ENCODE assay signal across 24 mouse cellular contexts in genomic region chr1:51897160-51897572, GRCm38 (mm10). TPM values are rescaled to one million over a fixed set of nuclear protein-coding genes. Genes with fewer than 3 reads are reported as not detected.
DNase-seq lines count a peak whose midpoint lies in the region; ATAC-seq and TF ChIP-seq lines count a peak whose summit lies in the region.
"Had no signal": no experiment of that assay in that cellular context is flagged by ENCODE, and none has a peak within 500 bp of the region (broad histone marks: within the 10 kb centered on the region; RNA-seq: fewer than 3 reads in every experiment).

No protein-coding gene starts in this region.

- H3K4me3 ChIP-seq in forebrain, embryonic 13.5 days: no peak overlapping the region
- no peak overlapping the region for H3K4me3 ChIP-seq in forebrain, embryonic 10.5 days
- H3K4me3 ChIP-seq in lung, embryonic 16.5 days (ENCODE audit: low read length): no peak overlapping the region
- H3K4me3 ChIP-seq in neural tube, embryonic 12.5 days: no peak overlapping the region
- H3K4me3 ChIP-seq in neural tube, embryonic 15.5 days (replicated peaks): no peak overlapping the region
- H3K4me3 ChIP-seq in liver, embryonic 11.5 days (ENCODE audit: low read depth, low read length): no peak overlapping the region
- H3K4me3 ChIP-seq in liver, postnatal 0 days (ENCODE audit: low read depth, low read length): no peak overlapping the region
- H3K4me3 ChIP-seq: heart, embryonic 15.5 days; kidney, embryonic 15.5 days; limb, embryonic 12.5 days; liver, embryonic 12.5 days; myocyte had no signal

- no peaks in the 10 kb centered on the region for H3K27me3 ChIP-seq in forebrain, embryonic 13.5 days
- H3K27me3 ChIP-seq in forebrain, embryonic 10.5 days (ENCODE audit: poor library complexity, severe bottlenecking): no peaks in the 10 kb centered on the region
- H3K27me3 ChIP-seq in lung, embryonic 16.5 days (ENCODE audit: control insufficient read depth, insufficient read depth, low read depth, low read length): no peaks in the 10 kb centered on the region
- H3K27me3 ChIP-seq in neural tube, embryonic 12.5 days (replicated peaks): no peaks in the 10 kb centered on the region
- no peaks in the 10 kb centered on the region for H3K27me3 ChIP-seq in neural tube, embryonic 15.5 days (replicated peaks)
- H3K27me3 ChIP-seq in liver, embryonic 11.5 days (replicated peaks; ENCODE audit: control insufficient read depth, insufficient read depth, low read length): no peaks in the 10 kb centered on the region
- H3K27me3 ChIP-seq in liver, postnatal 0 days (ENCODE audit: insufficient read depth, low read length): no peaks in the 10 kb centered on the region
- H3K27me3 ChIP-seq: heart, embryonic 15.5 days; kidney, embryonic 15.5 days; limb, embryonic 12.5 days; liver, embryonic 12.5 days had no signal

- H3K9ac ChIP-seq in forebrain, embryonic 13.5 days: no peak overlapping the region
- H3K9ac ChIP-seq in lung, embryonic 16.5 days (ENCODE audit: low read length): no peak overlapping the region
- H3K9ac ChIP-seq in neural tube, embryonic 12.5 days: no peak overlapping the region
- no peak overlapping the region for H3K9ac ChIP-seq in neural tube, embryonic 15.5 days (replicated peaks)
- H3K9ac ChIP-seq in liver, embryonic 11.5 days (ENCODE audit: low read depth, low read length): no peak overlapping the region
- no peak overlapping the region for H3K9ac ChIP-seq in liver, postnatal 0 days (replicated peaks)
- H3K9ac ChIP-seq: heart, embryonic 15.5 days; kidney, embryonic 15.5 days; limb, embryonic 12.5 days; liver, embryonic 12.5 days had no signal

- no peak for DNase-seq in forebrain, embryonic 10.5 days (ENCODE audit: extremely low spot score, low spot score)
- no peak for DNase-seq in lung, postnatal 36 days
- no peak for DNase-seq in liver, embryonic 11.5 days (ENCODE audit: low spot score)
- DNase-seq in liver, postnatal 0 days: no peak
- DNase-seq: adrenal gland, postnatal 14 days; cerebellum, adult 9-11 months; heart, postnatal 36 days; kidney, postnatal 36 days; lung, adult 2 months; right cerebral cortex, adult 18-20 months; right cerebral cortex, postnatal 4 days; thymus, postnatal 25 days had no signal

- peaks cover 41% of the 10 kb centered on the region for H3K4me1 ChIP-seq in forebrain, embryonic 13.5 days
- H3K4me1 ChIP-seq in forebrain, embryonic 10.5 days: peaks cover 31% of the 10 kb centered on the region
- peaks cover 36% of the 10 kb centered on the region for H3K4me1 ChIP-seq in lung, embryonic 16.5 days (replicated peaks; ENCODE audit: control insufficient read depth, insufficient read depth, low read length)
- peaks cover 16% of the 10 kb centered on the region; the same call in 1 of the 2 replicates for H3K4me1 ChIP-seq in neural tube, embryonic 12.5 days
- peaks cover 25% of the 10 kb centered on the region for H3K4me1 ChIP-seq in neural tube, embryonic 15.5 days
- peaks cover 7% of the 10 kb centered on the region for H3K4me1 ChIP-seq in liver, embryonic 11.5 days (replicated peaks; ENCODE audit: control insufficient read depth, insufficient read depth, low read length)
- peaks cover 24% of the 10 kb centered on the region for H3K4me1 ChIP-seq in liver, postnatal 0 days (ENCODE audit: insufficient read depth)

- H3K4me2 ChIP-seq in forebrain, embryonic 13.5 days: no peak overlapping the region
- H3K4me2 ChIP-seq in lung, embryonic 16.5 days (ENCODE audit: low read depth, low read length): no peak overlapping the region
- H3K4me2 ChIP-seq in neural tube, embryonic 12.5 days (replicated peaks): no peak overlapping the region
- H3K4me2 ChIP-seq in neural tube, embryonic 15.5 days: no peak overlapping the region
- H3K4me2 ChIP-seq in liver, embryonic 11.5 days: no peak overlapping the region
- no peak overlapping the region for H3K4me2 ChIP-seq in liver, postnatal 0 days (ENCODE audit: low read depth, low read length)
- H3K4me2 ChIP-seq: heart, embryonic 15.5 days; kidney, embryonic 15.5 days; limb, embryonic 12.5 days; liver, embryonic 12.5 days had no signal

- peak; percentile 46 for ATAC-seq in forebrain, embryonic 13.5 days
- ATAC-seq in lung, embryonic 16.5 days (ENCODE audit: low read depth): peak; percentile 77
- ATAC-seq in neural tube, embryonic 12.5 days (ENCODE audit: low FRiP score, low read depth): peak; percentile 43; the same call in 1 of the 2 replicates
- ATAC-seq in neural tube, embryonic 15.5 days (ENCODE audit: low FRiP score): no peak
- no peak for ATAC-seq in liver, embryonic 11.5 days (replicated peaks; ENCODE audit: low FRiP score)
- ATAC-seq in liver, postnatal 0 days: no peak
- ATAC-seq: CD4-positive, CD25-positive, alpha-beta regulatory T cell, adult 4 months; hindbrain, embryonic 16.5 days; intestine, embryonic 16.5 days; liver, embryonic 12.5 days had no signal

- no peaks in the 10 kb centered on the region for H3K9me3 ChIP-seq in forebrain, embryonic 13.5 days (replicated peaks)
- H3K9me3 ChIP-seq in forebrain, embryonic 10.5 days: no peaks in the 10 kb centered on the region
- no peaks in the 10 kb centered on the region for H3K9me3 ChIP-seq in lung, embryonic 16.5 days (ENCODE audit: control insufficient read depth, low read length)
- no peaks in the 10 kb centered on the region for H3K9me3 ChIP-seq in neural tube, embryonic 12.5 days
- H3K9me3 ChIP-seq in neural tube, embryonic 15.5 days (replicated peaks): no peaks in the 10 kb centered on the region
- no peaks in the 10 kb centered on the region for H3K9me3 ChIP-seq in liver, embryonic 11.5 days (ENCODE audit: control insufficient read depth, low read length)
- no peaks in the 10 kb centered on the region for H3K9me3 ChIP-seq in liver, postnatal 0 days (ENCODE audit: low read length)
- H3K9me3 ChIP-seq: heart, embryonic 15.5 days; kidney, embryonic 15.5 days; limb, embryonic 12.5 days; liver, embryonic 12.5 days had no signal

- H3K27ac ChIP-seq in forebrain, embryonic 13.5 days: no peak overlapping the region
- H3K27ac ChIP-seq in forebrain, embryonic 10.5 days: no peak overlapping the region
- H3K27ac ChIP-seq in lung, embryonic 16.5 days (ENCODE audit: low read length): no peak overlapping the region
- H3K27ac ChIP-seq in neural tube, embryonic 12.5 days: no peak overlapping the region
- H3K27ac ChIP-seq in neural tube, embryonic 15.5 days (replicated peaks): no peak overlapping the region
- H3K27ac ChIP-seq in liver, embryonic 11.5 days (ENCODE audit: low read depth, low read length): no peak overlapping the region
- no peak overlapping the region for H3K27ac ChIP-seq in liver, postnatal 0 days (ENCODE audit: low read depth)
- H3K27ac ChIP-seq: heart, embryonic 15.5 days; kidney, embryonic 15.5 days; limb, embryonic 12.5 days; liver, embryonic 12.5 days had no signal

- H3K36me3 ChIP-seq in forebrain, embryonic 13.5 days (ENCODE audit: poor library complexity, severe bottlenecking): no peaks in the 10 kb centered on the region
- H3K36me3 ChIP-seq in forebrain, embryonic 10.5 days (replicated peaks): peaks cover 9% of the 10 kb centered on the region
- no peaks in the 10 kb centered on the region for H3K36me3 ChIP-seq in lung, embryonic 16.5 days (ENCODE audit: control insufficient read depth, insufficient read depth, low read length)
- no peaks in the 10 kb centered on the region for H3K36me3 ChIP-seq in neural tube, embryonic 12.5 days
- H3K36me3 ChIP-seq in neural tube, embryonic 15.5 days: no peaks in the 10 kb centered on the region
- H3K36me3 ChIP-seq in liver, embryonic 11.5 days (ENCODE audit: control insufficient read depth, insufficient read depth, low read length): no peaks in the 10 kb centered on the region
- H3K36me3 ChIP-seq in liver, postnatal 0 days (replicated peaks; ENCODE audit: insufficient read depth, low read length): no peaks in the 10 kb centered on the region
- H3K36me3 ChIP-seq: heart, embryonic 15.5 days; kidney, embryonic 15.5 days; liver, embryonic 12.5 days had no signal

- TF ChIP-seq EP300 in liver, postnatal 0 days (IDR thresholded peaks at IDR 0.05; ENCODE audit: low read depth): no peak

- 15% methylated on average over 2 of the region's 6 CpGs for WGBS in forebrain, embryonic 13.5 days
- WGBS in forebrain, embryonic 10.5 days: 59% methylated on average over 6 of the region's 6 CpGs
- WGBS in lung, embryonic 16.5 days: 48% methylated on average over 3 of the region's 6 CpGs
- WGBS in neural tube, embryonic 12.5 days: 49% methylated on average over 6 of the region's 6 CpGs
- WGBS in neural tube, embryonic 15.5 days: 23% methylated on average over 4 of the region's 6 CpGs
- 72% methylated on average over 6 of the region's 6 CpGs for WGBS in liver, embryonic 11.5 days
- WGBS in liver, postnatal 0 days (ENCODE audit: insufficient replicate concordance): 68% methylated on average over 5 of the region's 6 CpGs

- no peak for TF ChIP-seq CTCF in liver, postnatal 0 days (IDR thresholded peaks at IDR 0.05; ENCODE audit: low read depth)

RNA-seq across cellular contexts. Expression of gene Myo1b, which starts 18.7 kb away (rescaled TPM):
- 105 and 112 TPM in 2 replicates for polyA plus RNA-seq in forebrain, embryonic 13.5 days (2015; fragmentation: Nextera tagmentation; extraction: Ambion mirVana)
- 77.5 and 82.0 TPM in 2 replicates for polyA plus RNA-seq in forebrain, embryonic 10.5 days (2016; fragmentation: Nextera tagmentation; extraction: Ambion mirVana)
- 80.4 and 83.0 TPM in 2 replicates for polyA plus RNA-seq in lung, embryonic 16.5 days (2015; fragmentation: Nextera tagmentation; extraction: Ambion mirVana)
- 119 and 128 TPM in 2 replicates for polyA plus RNA-seq in neural tube, embryonic 12.5 days (2016; fragmentation: Nextera tagmentation; extraction: Ambion mirVana)
- 55.7 and 57.7 TPM in 2 replicates for polyA plus RNA-seq in neural tube, embryonic 15.5 days (2015; fragmentation: Nextera tagmentation; extraction: Ambion mirVana)
- polyA plus RNA-seq in liver, embryonic 11.5 days (2014; fragmentation: Nextera tagmentation; extraction: Ambion mirVana): 26.4 and 27.0 TPM in 2 replicates
- 10.7 and 12.6 TPM in 2 replicates for polyA plus RNA-seq in liver, postnatal 0 days (2015; fragmentation: Nextera tagmentation; extraction: Ambion mirVana)

Comparison
In these comparisons a context has a peak if more than half of its experiments do, and no peak if none do; other contexts are left out.
1. ATAC-seq: peak in forebrain, embryonic 13.5 days (single experiment), lung, embryonic 16.5 days (single experiment) and neural tube, embryonic 12.5 days (single experiment); none in neural tube, embryonic 15.5 days (single experiment), liver, embryonic 11.5 days (single experiment) and liver, postnatal 0 days (single experiment).